8 mouse cellular contexts compared by ENCODE assay signal in the genomic region with DNA sequence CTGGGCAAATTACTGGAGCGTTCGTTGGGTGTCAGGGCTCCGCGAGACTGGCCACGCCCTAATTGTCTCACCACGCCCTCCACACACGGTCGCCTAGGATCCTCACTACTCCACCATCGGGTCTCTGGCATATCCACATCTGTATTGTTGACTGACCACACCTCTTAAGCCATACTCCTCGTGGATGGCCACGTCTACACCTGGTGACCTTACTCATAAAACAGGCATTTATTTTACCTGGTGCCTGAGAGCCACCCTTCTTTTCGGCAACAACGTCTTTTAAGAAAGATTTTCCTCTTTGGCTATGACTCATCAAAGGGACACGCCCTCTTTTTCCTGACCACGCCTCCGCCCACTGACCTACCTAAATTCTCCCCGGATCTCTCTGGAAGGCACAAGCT. TPM values are rescaled to one million over a fixed set of nuclear protein-coding genes. Genes with fewer than 3 reads are reported as not detected.
A peak's percentile ranks its signal among the peaks of the same experiment; 100 is the strongest.
DNase-seq lines count a peak whose midpoint lies in the region; ATAC-seq lines count a peak whose summit lies in the region.

A gene (minus strand): TSS at position 297 of the 401 bp plus-strand sequence.

- H3K9me3 ChIP-seq in midbrain, embryonic 10.5 days (replicated peaks): no peaks in the 10 kb centered on the region; the same call in 1 of the 2 replicates
- H3K9me3 ChIP-seq in midbrain, embryonic 11.5 days (ENCODE audit: control insufficient read depth, low read length): peaks cover 4% of the 10 kb centered on the region; the same call in 1 of the 2 replicates
- no peaks in the 10 kb centered on the region for H3K9me3 ChIP-seq in intestine, embryonic 15.5 days
- no peaks in the 10 kb centered on the region for H3K9me3 ChIP-seq in midbrain, embryonic 16.5 days (replicated peaks; ENCODE audit: control insufficient read depth, low read length, poor library complexity, severe bottlenecking)

- no peaks in the 10 kb centered on the region for H3K36me3 ChIP-seq in midbrain, embryonic 10.5 days
- H3K36me3 ChIP-seq in midbrain, embryonic 11.5 days (ENCODE audit: control insufficient read depth, insufficient read depth, low read length): no peaks in the 10 kb centered on the region
- H3K36me3 ChIP-seq in intestine, embryonic 15.5 days: no peaks in the 10 kb centered on the region
- H3K36me3 ChIP-seq in midbrain, embryonic 16.5 days (ENCODE audit: control insufficient read depth, insufficient read depth, low read length): no peaks in the 10 kb centered on the region

- H3K4me3 ChIP-seq in midbrain, embryonic 10.5 days: peak within 1 kb of the TSS; percentile 20
- H3K4me3 ChIP-seq in midbrain, embryonic 11.5 days (ENCODE audit: low read depth, low read length): no peak within 1 kb of the TSS
- H3K4me3 ChIP-seq in intestine, embryonic 15.5 days (replicated peaks): no peak within 1 kb of the TSS; the same call in 1 of the 2 replicates
- peak within 1 kb of the TSS; percentile 20 for H3K4me3 ChIP-seq in midbrain, embryonic 16.5 days (ENCODE audit: low read depth, low read length)

- WGBS in midbrain, embryonic 10.5 days: 10% methylated on average over 17 of the region's 17 CpGs
- WGBS in midbrain, embryonic 11.5 days: 7% methylated on average over 17 of the region's 17 CpGs
- 4% methylated on average over 17 of the region's 17 CpGs for WGBS in intestine, embryonic 15.5 days
- 6% methylated on average over 17 of the region's 17 CpGs for WGBS in midbrain, embryonic 16.5 days

- no peak for DNase-seq in midbrain, embryonic 10.5 days (ENCODE audit: low spot score)
- DNase-seq in midbrain, embryonic 11.5 days (ENCODE audit: low spot score, missing footprints): no peak
- DNase-seq in cerebellum, postnatal 4 days (ENCODE audit: low spot score in 2 of 2): no peak
- DNase-seq in urinary bladder, postnatal 10 days (ENCODE audit: low spot score): no peak
- DNase-seq in testis, postnatal 14 days (ENCODE audit: low spot score): no peak

- no peak within 1 kb of the TSS for H3K4me2 ChIP-seq in midbrain, embryonic 11.5 days
- peak within 1 kb of the TSS; percentile 41 for H3K4me2 ChIP-seq in intestine, embryonic 15.5 days (replicated peaks)
- peak within 1 kb of the TSS; percentile 32 for H3K4me2 ChIP-seq in midbrain, embryonic 16.5 days (ENCODE audit: low read length)

- peaks cover 26% of the 10 kb centered on the region for H3K4me1 ChIP-seq in midbrain, embryonic 10.5 days
- H3K4me1 ChIP-seq in midbrain, embryonic 11.5 days (ENCODE audit: control insufficient read depth, insufficient read depth, low read length): peaks cover 2% of the 10 kb centered on the region
- peaks cover 6% of the 10 kb centered on the region for H3K4me1 ChIP-seq in intestine, embryonic 15.5 days (replicated peaks)
- H3K4me1 ChIP-seq in midbrain, embryonic 16.5 days (ENCODE audit: control insufficient read depth, insufficient read depth, low read length): peaks cover 14% of the 10 kb centered on the region

- no peak for ATAC-seq in midbrain, embryonic 11.5 days (ENCODE audit: low FRiP score)
- ATAC-seq in common myeloid progenitor, adult 5-6 weeks (replicated peaks; ENCODE audit: low read depth, poor library complexity, severe bottlenecking): peak; percentile 82
- ATAC-seq in intestine, embryonic 15.5 days: no peak
- no peak for ATAC-seq in midbrain, embryonic 16.5 days

- H3K9ac ChIP-seq in midbrain, embryonic 11.5 days (ENCODE audit: low read length): no peak within 1 kb of the TSS
- H3K9ac ChIP-seq in intestine, embryonic 15.5 days: no peak within 1 kb of the TSS
- H3K9ac ChIP-seq in midbrain, embryonic 16.5 days (ENCODE audit: low read depth, low read length): no peak within 1 kb of the TSS

- peaks cover 51% of the 10 kb centered on the region for H3K27me3 ChIP-seq in midbrain, embryonic 10.5 days (ENCODE audit: low read depth, poor library complexity, severe bottlenecking)
- H3K27me3 ChIP-seq in midbrain, embryonic 11.5 days (ENCODE audit: control insufficient read depth, insufficient read depth, low read length): peaks cover 12% of the 10 kb centered on the region
- H3K27me3 ChIP-seq in intestine, embryonic 15.5 days (replicated peaks): peaks cover 10% of the 10 kb centered on the region
- peaks cover 21% of the 10 kb centered on the region for H3K27me3 ChIP-seq in midbrain, embryonic 16.5 days (ENCODE audit: control insufficient read depth, insufficient read depth, low read depth, low read length)

- no peak within 1 kb of the TSS for H3K27ac ChIP-seq in midbrain, embryonic 10.5 days (replicated peaks)
- no peak within 1 kb of the TSS for H3K27ac ChIP-seq in midbrain, embryonic 11.5 days (ENCODE audit: low read depth, low read length)
- H3K27ac ChIP-seq in intestine, embryonic 15.5 days: no peak within 1 kb of the TSS
- no peak within 1 kb of the TSS for H3K27ac ChIP-seq in midbrain, embryonic 16.5 days (ENCODE audit: low read length)

RNA-seq across cellular contexts. Expression of the gene that starts here (rescaled TPM):
- 0.72 and 1.4 TPM in 2 replicates for polyA plus RNA-seq in midbrain, embryonic 10.5 days (2016; fragmentation: Nextera tagmentation; extraction: Ambion mirVana)
- polyA plus RNA-seq in midbrain, embryonic 11.5 days (2014; fragmentation: Nextera tagmentation; extraction: Ambion mirVana): 0.81 and 1.2 TPM in 2 replicates
- total RNA-seq in common myeloid progenitor, adult 5-6 weeks (2017): 6.7 and 17.4 TPM in 2 replicates
- 1.0 and 1.1 TPM in 2 replicates for polyA plus RNA-seq in intestine, embryonic 15.5 days (2015; fragmentation: Nextera tagmentation; extraction: Ambion mirVana)
- 6.2 and 10.5 TPM in 2 replicates for polyA plus RNA-seq in midbrain, embryonic 16.5 days (2015; fragmentation: Nextera tagmentation; extraction: Ambion mirVana)

Comparison
In these comparisons a context has a peak if more than half of its experiments do, and no peak if none do; other contexts are left out.
1. H3K4me3 ChIP-seq: peak in midbrain, embryonic 10.5 days (single experiment) and midbrain, embryonic 16.5 days (single experiment); none in midbrain, embryonic 11.5 days (single experiment) and intestine, embryonic 15.5 days (single experiment).